Mouse (Mus musculus) limb, embryonic 13.5 days (tissue): ENCODE results near the gene Iqcf5. TPM values are rescaled to one million over a fixed set of nuclear protein-coding genes. Genes with fewer than 3 reads are reported as not detected.

Source experiments
- ATAC-seq: fragments of 200-750 bp; cut with Nextera tagmentation; 2 replicates; pipeline ENCODE4 v1.8.0; 2017; ENCODE audit warnings: low read depth, moderate number of reproducible peaks, moderate TSS enrichment; ENCODE audit not compliant: low FRiP score
- H3K27ac ChIP-seq: fragments of 300-500 bp; sonication (generic); 2 replicates; pipeline ENCODE4 v1.5.1; 2015; ENCODE audit warnings: inconsistent platforms, mild to moderate bottlenecking, moderate library complexity
- H3K27me3 ChIP-seq: fragments of 300-500 bp; sonication (generic); 2 replicates; pipeline ENCODE4 v1.6.1; 2015; ENCODE audit warnings: mild to moderate bottlenecking, inconsistent platforms
- H3K36me3 ChIP-seq: fragments of 300-500 bp; sonication (generic); 2 replicates; pipeline ENCODE4 v1.6.1; 2015; ENCODE audit warnings: inconsistent platforms, mild to moderate bottlenecking, moderate library complexity
- H3K4me1 ChIP-seq: fragments of 300-500 bp; sonication (generic); 2 replicates; pipeline ENCODE4 v1.6.1; 2015; ENCODE audit warnings: inconsistent platforms
- H3K4me2 ChIP-seq: fragments of 300-500 bp; sonication (generic); replicated peaks from 2 replicates; pipeline ENCODE4 v1.6.1; 2015; ENCODE audit warnings: inconsistent platforms, mild to moderate bottlenecking, moderate library complexity
- H3K4me3 ChIP-seq: fragments of 300-500 bp; sonication (generic); 2 replicates; pipeline ENCODE4 v1.5.1; 2015; ENCODE audit warnings: moderate library complexity, mild to moderate bottlenecking, inconsistent platforms
- H3K9ac ChIP-seq: fragments of 300-500 bp; sonication (generic); 2 replicates; pipeline ENCODE4 v1.6.1; 2015; ENCODE audit warnings: mild to moderate bottlenecking, inconsistent platforms
- H3K9me3 ChIP-seq: fragments of 300-500 bp; sonication (generic); 2 replicates; pipeline ENCODE4 v1.6.1; 2016; ENCODE audit warnings: inconsistent platforms
- WGBS: fragments of 180-500 bp; shearing (Covaris S2); methylation state at CpG from one replicate; pipeline ENCODE4 v1.1.7; 2015; 5-methylcytosine and 5-hydroxymethylcytosine counted together
- polyA plus RNA-seq: library from polyadenylated mRNA; unstranded; fragments of >200 nt; fragmentation: Nextera tagmentation; extraction: Ambion mirVana; gene quantifications from 2 replicates; pipeline ENCODE4 v1.2.1, GENCODE M21; 2015

Iqcf5 gene
- polyA plus RNA-seq, 1 experiment from 2014 or later = not detected

DNA sequence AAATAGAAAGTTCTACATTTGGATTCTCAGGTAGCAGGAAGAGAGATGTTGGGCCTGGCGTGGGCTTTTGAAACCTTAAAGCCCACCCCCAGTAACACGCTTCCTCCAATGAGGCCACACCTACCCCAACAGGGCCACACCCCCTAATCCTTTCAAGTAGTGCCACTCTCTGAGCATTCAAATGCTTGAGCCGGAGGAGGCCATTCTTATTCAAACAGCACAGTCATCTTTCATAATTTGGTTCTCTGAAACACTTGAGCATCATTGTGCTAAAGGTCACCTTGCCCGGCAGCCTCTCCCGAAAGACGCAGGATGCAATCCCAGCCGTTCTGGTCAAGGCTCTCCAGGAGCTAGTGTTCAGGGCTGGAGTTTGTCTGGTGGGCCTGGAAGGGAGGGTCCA lies 19.9 kb downstream of the Iqcf5 start:
- Histone ChIP-seq H3K4me2 (no peak overlapping the region), H3K9ac (no peak overlapping the region), H3K4me3 (no peak overlapping the region), H3K4me1 (no peaks in the 10 kb centered on the region), H3K9me3 (no peaks in the 10 kb centered on the region), H3K27ac (no peak overlapping the region), H3K27me3 (no peaks in the 10 kb centered on the region), H3K36me3 (no peaks in the 10 kb centered on the region)
- 94% methylated on average over 7 of the region's 7 CpGs for WGBS
- ATAC-seq = no peak

DNA sequence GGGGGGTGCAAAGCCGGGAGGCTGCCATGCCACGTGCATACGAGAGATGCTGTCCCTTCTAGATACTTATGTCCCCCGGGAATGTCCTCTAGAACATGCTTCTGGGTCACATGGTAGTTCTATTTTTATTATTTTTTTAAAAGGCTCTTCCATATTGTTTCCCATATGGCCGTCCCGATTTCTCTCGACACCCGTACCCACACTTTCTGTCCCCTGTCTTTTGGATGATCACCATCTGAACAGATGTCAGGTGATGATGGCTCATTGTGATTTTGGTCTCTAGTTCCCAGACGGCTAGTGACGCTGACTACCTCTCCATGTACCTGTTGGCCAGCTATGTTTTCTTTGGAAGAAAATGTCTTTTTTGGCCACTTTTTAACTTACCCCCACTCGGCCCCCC lies 20.6 kb downstream of the Iqcf5 start:
- H3K9me3 ChIP-seq = no peaks in the 10 kb centered on the region
- 94% methylated on average over 11 of the region's 11 CpGs for WGBS
- H3K4me2 ChIP-seq = no peak overlapping the region
- no peak overlapping the region for H3K9ac ChIP-seq
- H3K36me3 ChIP-seq = no peaks in the 10 kb centered on the region
- no peak overlapping the region for H3K27ac ChIP-seq
- H3K27me3 ChIP-seq = no peaks in the 10 kb centered on the region
- H3K4me1 ChIP-seq = no peaks in the 10 kb centered on the region
- no peak overlapping the region for H3K4me3 ChIP-seq
- no peak for ATAC-seq

DNA sequence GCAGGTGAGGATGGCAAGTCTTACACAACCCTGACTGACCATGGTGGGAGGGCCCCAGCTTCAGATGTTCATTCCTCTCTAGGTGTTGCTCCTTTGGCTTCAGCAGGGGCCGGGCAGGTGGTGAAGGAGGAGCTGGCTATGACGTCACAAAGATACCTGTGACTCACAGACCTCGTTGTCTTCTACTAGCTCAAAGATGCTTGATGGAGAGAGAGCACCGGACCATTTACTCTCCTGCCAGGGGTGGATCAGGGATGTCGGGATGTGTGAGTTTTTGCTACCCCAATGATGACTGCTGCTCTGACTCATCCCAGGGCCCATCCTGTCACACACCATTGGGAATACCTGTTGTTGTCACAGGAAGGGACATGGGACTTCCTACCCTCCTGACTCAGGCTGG lies 47.2 kb downstream of the Iqcf5 start, which contains the start of gene Iqcf3:
TSS of gene Iqcf3 (minus strand) at position 101 of the 400 bp plus-strand sequence.
- H3K9me3 ChIP-seq = no peaks in the 10 kb centered on the region
- H3K4me3 ChIP-seq = no peak within 1 kb of the TSS
- H3K27me3 ChIP-seq = no peaks in the 10 kb centered on the region
- H3K36me3 ChIP-seq = no peaks in the 10 kb centered on the region
- WGBS = 93% methylated on average over 5 of the region's 5 CpGs
- H3K4me2 ChIP-seq = no peak within 1 kb of the TSS
- no peaks in the 10 kb centered on the region for H3K4me1 ChIP-seq
- ATAC-seq = no peak
- H3K9ac ChIP-seq = no peak within 1 kb of the TSS
- no peak within 1 kb of the TSS for H3K27ac ChIP-seq

GRCm38 (mm10) chr9:106562291-106562690 lies 47.9 kb downstream of the Iqcf5 start:
- H3K4me2 ChIP-seq = no peak overlapping the region
- no peak overlapping the region for H3K4me3 ChIP-seq
- H3K4me1 ChIP-seq = no peaks in the 10 kb centered on the region
- H3K36me3 ChIP-seq = no peaks in the 10 kb centered on the region
- H3K9me3 ChIP-seq = no peaks in the 10 kb centered on the region
- no peak overlapping the region for H3K9ac ChIP-seq
- 92% methylated on average over 11 of the region's 11 CpGs for whole genome bisulfite sequencing
- H3K27ac ChIP-seq = no peak overlapping the region
- ATAC-seq = no peak
- no peaks in the 10 kb centered on the region for H3K27me3 ChIP-seq

DNA sequence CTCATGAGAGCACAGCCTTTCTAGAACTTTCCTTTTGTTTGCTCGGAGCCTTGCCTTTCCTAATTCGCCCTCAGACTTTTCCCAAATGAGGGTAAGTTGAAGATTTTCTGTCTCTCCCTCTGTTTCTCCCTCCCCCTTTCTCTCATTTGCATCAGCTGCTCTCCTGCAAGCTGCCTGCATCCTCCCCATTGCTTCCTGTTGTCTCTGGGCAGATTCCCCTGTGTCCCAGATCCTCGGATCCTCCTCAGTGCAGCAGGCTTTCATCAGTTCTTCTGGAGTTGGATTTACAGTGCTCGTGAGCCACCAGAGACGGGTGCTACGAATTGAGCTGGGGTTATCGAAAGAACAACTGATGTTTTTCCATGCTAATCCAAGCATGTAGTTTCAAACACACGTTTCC lies 49.7 kb downstream of the Iqcf5 start:
- Histone ChIP-seq H3K9ac (no peak overlapping the region), H3K27ac (no peak overlapping the region), H3K4me2 (no peak overlapping the region), H3K36me3 (no peaks in the 10 kb centered on the region), H3K4me3 (no peak overlapping the region), H3K4me1 (no peaks in the 10 kb centered on the region), H3K9me3 (no peaks in the 10 kb centered on the region), H3K27me3 (no peaks in the 10 kb centered on the region)
- 78% methylated on average over 8 of the region's 8 CpGs for WGBS
- ATAC-seq = no peak

Other genes with a start within 250 kb of the Iqcf5 start
- 23.8 and 24.0 TPM in 2 replicates for gene Poc1a, start 233.5 kb upstream of the Iqcf5 start, polyA plus RNA-seq
- gene Dusp7, start 145.9 kb upstream of the Iqcf5 start, polyA plus RNA-seq = 40.5 and 41.1 TPM in 2 replicates
- 876 and 951 TPM in 2 replicates for gene Rpl29, start 85.1 kb upstream of the Iqcf5 start, polyA plus RNA-seq
- gene Acy1, start 76.3 kb upstream of the Iqcf5 start, polyA plus RNA-seq = 48.2 and 51.2 TPM in 2 replicates
- 20.1 and 20.5 TPM in 2 replicates for gene Abhd14b, start 67.1 kb upstream of the Iqcf5 start, polyA plus RNA-seq
- gene Abhd14a, start 66.9 kb upstream of the Iqcf5 start, polyA plus RNA-seq = 73.3 and 75.5 TPM in 2 replicates
- gene Pcbp4, start 61.3 kb upstream of the Iqcf5 start, polyA plus RNA-seq = 129 and 137 TPM in 2 replicates
- 0.57 and 1.0 TPM in 2 replicates for gene Gpr62, start 48.6 kb upstream of the Iqcf5 start, polyA plus RNA-seq
- 49.0 and 50.2 TPM in 2 replicates for gene Rrp9, start 38.6 kb upstream of the Iqcf5 start, polyA plus RNA-seq
- gene Parp3, start 37.6 kb upstream of the Iqcf5 start, polyA plus RNA-seq = 2.9 and 3.7 TPM in 2 replicates
- gene Iqcf1, start 14.6 kb upstream of the Iqcf5 start, polyA plus RNA-seq = not detected in 2 replicates
- gene Iqcf3, start 47.1 kb downstream of the Iqcf5 start, polyA plus RNA-seq = not detected in 2 replicates
- not detected in 2 replicates for gene Iqcf4, start 56.4 kb downstream of the Iqcf5 start, polyA plus RNA-seq
- gene Iqcf6, start 112.0 kb downstream of the Iqcf5 start, polyA plus RNA-seq = not detected in 2 replicates
- gene Grm2, start 141.5 kb downstream of the Iqcf5 start, polyA plus RNA-seq = 0.11 TPM in 1 of 2 replicates, not detected in the other
- 55.7 and 61.5 TPM in 2 replicates for gene Tex264, start 171.4 kb downstream of the Iqcf5 start, polyA plus RNA-seq